Mouse (Mus musculus): ENCODE results near the gene Cd47.
A peak's percentile ranks its signal among the peaks of the same experiment; 100 is the strongest.
"Not testable (repeated sequence)": the region's sequence is repeated elsewhere in the genome, so short reads cannot be mapped to it uniquely, and the experiment has no call there.

Gene Cd47

GRCm38 (mm10) chr16:49819494-49819893 is 19.2 kb downstream of the Cd47 start:
- DNase-seq (ENCODE audit: inconsistent age in 2 of 2, low spot score in 1 of 2): no peak

- not testable (repeated sequence) for DNase-seq (ENCODE audit: inconsistent age in 2 of 2, low spot score in 1 of 2)
Observed at GRCm38 (mm10) chr16:49830911-49831310, 30.6 kb downstream of the Cd47 start.

GRCm38 (mm10) chr16:49832339-49832738 is 32.0 kb downstream of the Cd47 start:
- DNase-seq (ENCODE audit: inconsistent age in 2 of 2, low spot score in 1 of 2): no peak

GRCm38 (mm10) chr16:49834130-49834693 is 33.9 kb downstream of the Cd47 start:
- DNase-seq (ENCODE audit: inconsistent age in 2 of 2, low spot score in 1 of 2): no peak

GRCm38 (mm10) chr16:49836634-49837164 is 36.4 kb downstream of the Cd47 start:
- no peak for DNase-seq (ENCODE audit: inconsistent age in 2 of 2, low spot score in 1 of 2)

- no peak for DNase-seq (ENCODE audit: inconsistent age in 2 of 2, low spot score in 1 of 2)
Observed at GRCm38 (mm10) chr16:49838923-49839322, 38.6 kb downstream of the Cd47 start.

GRCm38 (mm10) chr16:49839681-49840535 is 39.6 kb downstream of the Cd47 start:
- DNase-seq (ENCODE audit: inconsistent age in 2 of 2, low spot score in 1 of 2): peak; percentile 48 to 65

GRCm38 (mm10) chr16:49843723-49844122 is 43.4 kb downstream of the Cd47 start:
- no peak for DNase-seq (ENCODE audit: inconsistent age in 2 of 2, low spot score in 1 of 2)

- DNase-seq (ENCODE audit: inconsistent age in 2 of 2, low spot score in 1 of 2): no peak
Observed at GRCm38 (mm10) chr16:49847224-49848003, 47.1 kb downstream of the Cd47 start.

GRCm38 (mm10) chr16:49848651-49849050 is 48.3 kb downstream of the Cd47 start:
- DNase-seq (ENCODE audit: inconsistent age in 2 of 2, low spot score in 1 of 2): no peak

- DNase-seq (ENCODE audit: inconsistent age in 2 of 2, low spot score in 1 of 2): no peak
Observed at GRCm38 (mm10) chr16:49852940-49853339, 52.6 kb downstream of the Cd47 start.

- DNase-seq (ENCODE audit: inconsistent age in 2 of 2, low spot score in 1 of 2): no peak
Observed at GRCm38 (mm10) chr16:49853633-49854032, 53.3 kb downstream of the Cd47 start.

- DNase-seq (ENCODE audit: inconsistent age in 2 of 2, low spot score in 1 of 2): no peak
Observed at GRCm38 (mm10) chr16:49854194-49854593, 53.9 kb downstream of the Cd47 start.

- DNase-seq (ENCODE audit: inconsistent age in 2 of 2, low spot score in 1 of 2): peak; percentile 95 to 97
Observed at GRCm38 (mm10) chr16:49854931-49855835, 54.9 kb downstream of the Cd47 start.

- no peak for DNase-seq (ENCODE audit: inconsistent age in 2 of 2, low spot score in 1 of 2)
Observed at GRCm38 (mm10) chr16:49855836-49856503, 55.6 kb downstream of the Cd47 start.

- DNase-seq (ENCODE audit: inconsistent age in 2 of 2, low spot score in 1 of 2): peak in 1 of 2 experiments; percentile 69
Observed at GRCm38 (mm10) chr16:49856661-49857060, 56.3 kb downstream of the Cd47 start.

GRCm38 (mm10) chr16:49857504-49858160 is 57.3 kb downstream of the Cd47 start:
- peak; percentile 38 to 84 for DNase-seq (ENCODE audit: inconsistent age in 2 of 2, low spot score in 1 of 2)

- no peak for DNase-seq (ENCODE audit: inconsistent age in 2 of 2, low spot score in 1 of 2)
Observed at GRCm38 (mm10) chr16:49858161-49858906, 58.0 kb downstream of the Cd47 start.

Measured in adrenal gland, adult (tissue).